Mouse (Mus musculus) cerebellum, postnatal 25 days (tissue): ENCODE measurements at regions not wholly inside any gene's neighbourhood (a gene's known extent, or its start where the extent isn't known, plus 50 kb on each side); places are given as distances from the start of the nearest gene placed in this dataset.

Experiments used
- DNase-seq, 2 experiments: peaks; one replicate each; pipeline ENCODE4 v3.0.0; 2021; ENCODE audit warnings: mixed read lengths in 2 of 2

GRCm38 (mm10) chrX:158808526-158809144 is 401.5 kb upstream of the Rps6ka3 start:
- peak; percentile 79 to 86 for DNase-seq

DNA sequence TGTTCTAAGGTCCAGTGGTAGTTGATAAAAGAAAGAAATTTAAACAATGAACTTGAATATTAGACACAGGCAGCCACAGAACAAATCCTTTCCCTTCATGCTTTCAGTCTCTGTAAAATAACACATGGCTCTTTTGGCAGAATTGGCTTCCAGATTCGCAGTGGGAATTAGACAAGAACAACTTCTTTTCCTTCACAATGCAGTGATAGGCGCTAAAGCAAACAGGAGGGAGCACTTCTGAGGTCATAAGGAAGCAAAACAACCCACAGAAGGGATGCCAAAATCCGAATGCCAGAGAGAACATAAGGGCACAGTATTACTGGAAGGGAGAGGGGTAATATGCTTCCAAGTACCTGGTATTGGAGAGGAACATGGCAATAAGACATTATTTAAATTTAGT is 396.3 kb upstream of the Rps6ka3 start:
- peak; percentile 49 to 64 for DNase-seq

- no peak for DNase-seq
Observed at GRCm38 (mm10) chrX:158837546-158837945, 372.6 kb upstream of the Rps6ka3 start.

- no peak for DNase-seq
Observed at GRCm38 (mm10) chrX:158852308-158852707, 357.8 kb upstream of the Rps6ka3 start.
